Mouse (Mus musculus) embryonic stem cell, embryonic (primary cell): ENCODE measurements around the gene Npas3.

Source experiments
- CTCF ChIA-PET, 4 experiments: fragments of 300-600 bp in 2 of 4; fragments of 350-600 bp in 2 of 4; sonication (Branson Sonifier 250); formaldehyde crosslinking; loops; one replicate each; lab custom pipeline; 2022; ENCODE audit warnings: inconsistent platforms in 2 of 4; lab: Charles Lee
- POLR2A ChIA-PET, 4 experiments: fragments of 300-600 bp in 2 of 4; fragments of 350-600 bp in 2 of 4; sonication (Branson Sonifier 250); formaldehyde crosslinking; loops; one replicate each; lab custom pipeline; 2022; ENCODE audit warnings: antibody characterized with exemption in 4 of 4, inconsistent platforms in 1 of 4; lab: Charles Lee

The Npas3 gene

GRCm38 (mm10) chr12:53630607-53631006, 382.1 kb downstream of the Npas3 start:
- ChIA-PET POLR2A (no interaction called here), CTCF (no interaction called here)

DNA sequence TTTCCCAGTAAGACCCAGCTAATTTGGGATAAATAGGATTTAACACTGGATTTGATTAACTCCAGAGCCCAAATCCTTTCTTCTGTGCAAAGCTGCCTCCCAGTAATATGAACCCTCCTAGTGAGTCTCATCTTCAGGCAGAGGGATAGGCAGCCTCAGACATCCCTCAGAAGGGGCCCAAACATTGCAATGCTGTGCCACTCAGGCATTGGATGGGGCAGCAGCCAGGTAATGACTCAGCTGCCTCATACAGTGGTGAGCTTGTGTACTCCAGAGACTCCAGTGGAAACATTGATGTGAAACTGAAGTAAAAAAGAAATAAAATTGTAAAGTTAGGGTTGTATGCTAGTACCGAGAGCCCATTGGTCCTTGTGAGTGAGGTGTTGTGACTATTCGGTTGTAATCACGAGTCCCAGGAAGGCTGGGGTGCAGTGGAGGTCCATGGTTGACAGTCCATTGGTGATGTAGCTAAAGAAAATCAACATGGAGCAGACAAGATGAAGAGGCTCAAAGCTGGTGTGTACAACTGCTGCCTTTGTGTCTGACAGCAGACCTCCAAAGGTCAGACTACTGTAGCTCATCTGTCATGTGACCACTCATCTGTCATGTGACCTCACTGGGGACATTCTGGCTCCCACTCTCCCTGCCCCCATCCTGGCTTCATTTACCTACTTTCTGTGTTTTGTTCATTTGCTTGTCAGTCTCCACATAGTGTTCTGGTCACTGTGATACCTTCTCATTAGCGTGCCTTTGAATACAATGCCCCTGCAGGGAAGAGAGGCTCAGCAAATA, 383.0 kb downstream of the Npas3 start:
- POLR2A ChIA-PET, result no interaction called here
- CTCF ChIA-PET, result no interaction called here

DNA sequence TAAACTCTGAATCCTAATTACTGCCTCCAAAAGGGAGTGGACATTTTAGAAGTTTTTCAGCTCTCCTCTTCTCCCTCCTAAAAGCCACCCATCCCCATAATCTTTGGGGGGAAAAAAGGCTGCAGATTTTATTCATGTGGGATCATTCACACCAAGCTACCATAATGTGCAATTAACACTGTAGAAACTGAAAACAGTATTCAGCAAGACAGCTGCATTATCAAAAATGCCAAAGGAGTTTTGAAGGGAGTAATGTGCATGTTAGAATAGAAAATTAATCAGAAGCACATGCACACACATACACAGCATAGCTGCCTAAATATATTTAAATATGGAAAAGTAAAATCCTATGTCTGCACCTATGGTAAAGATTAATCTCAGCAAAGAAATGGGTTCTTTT, 390.1 kb downstream of the Npas3 start:
- ChIA-PET POLR2A (interaction anchor here in 1 of 4 experiments (0.6 kb wide), 1 partner anchor 553 kb away, joined by 5 read pairs; no protein-coding TSS in a partner anchor), CTCF (no interaction called here)

GRCm38 (mm10) chr12:53647282-53647681, 398.8 kb downstream of the Npas3 start:
- ChIA-PET CTCF (interaction anchor here in 1 of 4 experiments (0.6 kb wide), 2 partner anchors 149 to 1677 kb away, joined by 3 to 8 read pairs; no protein-coding TSS in a partner anchor), POLR2A (no interaction called here)

- POLR2A ChIA-PET, result no interaction called here
- CTCF ChIA-PET, result no interaction called here
Measured at GRCm38 (mm10) chr12:53656301-53656700, 407.8 kb downstream of the Npas3 start.

DNA sequence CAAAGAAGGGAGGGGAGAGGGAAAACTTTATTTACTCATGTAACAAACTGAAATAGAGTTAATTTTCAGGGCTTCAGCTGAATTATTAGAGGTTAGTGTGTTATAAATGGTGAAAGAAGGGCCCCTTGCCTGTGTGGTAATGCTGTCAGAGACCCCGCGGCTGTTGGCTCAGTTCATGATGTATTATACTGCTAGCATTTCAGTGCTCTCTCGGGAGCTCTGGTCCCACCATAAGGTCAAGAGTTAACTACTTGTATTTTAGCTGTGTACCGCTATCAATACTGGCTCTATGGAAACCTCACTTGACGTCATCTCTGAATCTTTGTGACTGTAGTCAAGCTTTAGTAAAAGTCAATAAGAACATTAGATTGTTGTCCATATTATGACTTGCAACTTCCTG, 415.6 kb downstream of the Npas3 start:
- CTCF ChIA-PET, result no interaction called here
- POLR2A ChIA-PET, result no interaction called here

GRCm38 (mm10) chr12:53671846-53672245, 423.4 kb downstream of the Npas3 start:
- POLR2A ChIA-PET, result interaction anchor here in 1 of 4 experiments (0.5 kb wide), 1 partner anchor 16 kb away, joined by 3 read pairs; no protein-coding TSS in a partner anchor
- CTCF ChIA-PET, result no interaction called here

DNA sequence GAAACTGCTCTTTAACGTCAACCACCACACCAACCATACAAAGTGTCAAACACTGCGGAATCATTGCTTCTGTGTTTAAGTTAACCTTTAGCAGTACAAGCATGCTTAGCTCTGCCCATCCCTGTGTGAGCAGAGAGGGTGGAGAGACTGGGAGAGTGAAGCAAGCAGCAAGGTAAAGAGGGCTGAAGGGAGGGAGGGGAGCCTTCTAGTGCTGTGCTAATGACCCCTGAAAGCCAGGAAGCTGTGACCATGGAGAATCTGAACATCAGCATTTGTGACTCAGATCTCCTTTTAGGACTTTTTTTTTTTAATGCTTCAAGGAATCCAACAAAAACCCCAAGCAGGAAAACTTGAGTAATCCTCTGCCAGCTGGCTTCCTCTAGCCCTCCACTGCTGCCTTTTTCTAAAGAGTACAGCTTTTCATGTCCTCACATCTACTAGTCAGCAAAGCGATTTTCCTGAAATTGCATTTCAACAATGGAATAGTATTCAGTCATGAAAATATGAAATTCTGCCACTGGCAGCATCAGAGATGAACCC, 428.7 kb downstream of the Npas3 start:
- ChIA-PET POLR2A (interaction anchor here in 1 of 4 experiments (0.7 kb wide), 1 partner anchor 53 kb away, joined by 4 read pairs; no protein-coding TSS in a partner anchor), CTCF (interaction anchor here in 1 of 4 experiments (0.9 kb wide), 1 partner anchor 881 kb away, joined by 3 read pairs; no protein-coding TSS in a partner anchor)

DNA sequence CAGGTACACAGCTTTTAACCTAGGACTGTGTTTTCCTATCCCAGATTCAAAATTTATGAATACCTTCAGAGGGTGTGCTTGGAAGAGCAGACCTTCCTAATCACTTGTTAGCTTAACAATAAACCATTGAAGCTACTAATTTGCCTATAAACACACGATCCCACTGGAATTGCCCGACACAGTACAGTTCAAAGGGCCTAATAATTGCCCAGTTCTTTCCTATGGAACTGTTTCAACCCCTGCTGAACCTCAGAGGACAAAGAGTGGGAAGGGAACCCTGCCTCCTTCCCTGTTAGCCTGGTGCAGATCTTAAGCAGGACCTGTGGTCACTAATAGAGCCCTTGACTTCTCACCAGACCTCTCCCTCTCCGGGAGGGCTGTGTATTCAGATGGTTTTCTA, 429.7 kb downstream of the Npas3 start:
- POLR2A ChIA-PET, result interaction anchor here in 1 of 4 experiments (0.5 kb wide), 1 partner anchor 290 kb away, joined by 3 read pairs; no protein-coding TSS in a partner anchor
- CTCF ChIA-PET, result interaction anchor here in 1 of 4 experiments (0.9 kb wide), 1 partner anchor 880 kb away, joined by 3 read pairs; no protein-coding TSS in a partner anchor

GRCm38 (mm10) chr12:53679161-53679560, 430.7 kb downstream of the Npas3 start:
- ChIA-PET POLR2A (no interaction called here), CTCF (no interaction called here)

GRCm38 (mm10) chr12:53680501-53680900, 432.0 kb downstream of the Npas3 start:
- ChIA-PET POLR2A (no interaction called here), CTCF (no interaction called here)

GRCm38 (mm10) chr12:53682036-53682435, 433.6 kb downstream of the Npas3 start:
- CTCF ChIA-PET, result no interaction called here
- POLR2A ChIA-PET, result no interaction called here

GRCm38 (mm10) chr12:53692471-53692870, 444.0 kb downstream of the Npas3 start:
- ChIA-PET CTCF (interaction anchor here in 1 of 4 experiments (0.7 kb wide), 1 partner anchor 866 kb away, joined by 3 read pairs; no protein-coding TSS in a partner anchor), POLR2A (no interaction called here)

GRCm38 (mm10) chr12:53694346-53694745, 445.9 kb downstream of the Npas3 start:
- CTCF ChIA-PET, result no interaction called here

GRCm38 (mm10) chr12:53695324-53695723, 446.8 kb downstream of the Npas3 start:
- POLR2A ChIA-PET, result no interaction called here
- CTCF ChIA-PET, result no interaction called here

More at GRCm38 (mm10) chr12:53694346-53694745, 445.9 kb downstream of the Npas3 start:
- POLR2A ChIA-PET, result no interaction called here

- CTCF ChIA-PET, result no interaction called here
- POLR2A ChIA-PET, result no interaction called here
Measured at GRCm38 (mm10) chr12:53697645-53698044, 449.2 kb downstream of the Npas3 start.

DNA sequence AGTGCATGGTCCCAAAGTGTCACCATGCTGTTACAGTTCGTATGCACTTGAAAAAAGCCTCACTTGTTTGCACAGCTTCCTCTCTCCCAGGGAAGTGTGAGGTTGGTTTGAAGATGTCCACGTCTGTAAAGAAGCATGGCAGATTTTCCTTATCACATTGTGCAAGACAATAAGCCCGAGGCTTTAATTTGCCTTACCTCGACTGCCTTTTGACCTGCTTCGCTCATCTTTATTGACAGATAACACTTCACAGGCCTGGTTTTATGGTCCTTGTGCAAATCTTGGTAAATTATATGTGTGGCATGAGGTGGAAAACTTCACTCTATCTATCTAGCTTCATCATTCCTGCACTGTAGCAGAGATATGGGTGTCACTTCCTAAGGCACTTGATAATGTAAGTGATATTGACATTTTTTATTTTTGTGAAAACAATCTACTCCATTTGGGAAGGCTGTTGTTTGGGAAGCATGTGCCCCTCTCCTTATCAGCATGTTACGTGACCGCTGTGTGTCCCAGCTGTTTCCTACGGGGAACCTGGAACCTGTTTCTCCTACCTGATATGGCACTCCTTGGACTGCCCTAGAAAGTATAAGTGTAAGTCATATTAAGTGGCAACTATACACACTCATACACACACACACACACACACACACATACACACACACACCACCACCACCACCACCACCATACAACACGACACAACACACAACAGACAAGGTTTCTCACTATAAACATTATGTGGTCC, 450.2 kb downstream of the Npas3 start:
- CTCF ChIA-PET, result no interaction called here

DNA sequence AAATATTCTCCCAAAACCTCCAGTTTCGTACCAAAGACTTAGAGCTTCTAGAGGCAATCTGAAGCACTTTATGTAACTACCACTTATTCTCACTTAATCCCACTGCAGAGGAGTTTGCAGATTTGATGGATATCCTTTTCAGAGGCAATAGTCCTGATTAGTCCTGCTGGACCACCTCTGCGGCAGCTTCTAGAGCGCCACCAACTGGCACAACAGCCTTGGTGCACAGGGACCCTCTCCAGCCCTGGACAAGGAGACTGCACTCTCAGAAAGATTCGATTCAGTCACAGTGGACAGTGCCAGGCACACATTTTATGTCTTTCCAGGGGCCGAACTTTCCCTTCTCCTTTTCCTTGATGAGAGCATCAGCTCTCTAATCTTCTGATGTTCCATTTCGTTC, 471.4 kb downstream of the Npas3 start:
- ChIA-PET POLR2A (no interaction called here), CTCF (no interaction called here)

More for the DNA sequence above, 450.2 kb downstream of the Npas3 start:
- POLR2A ChIA-PET, result no interaction called here

GRCm38 (mm10) chr12:53722156-53722555, 473.7 kb downstream of the Npas3 start:
- POLR2A ChIA-PET, result interaction anchor here in 1 of 4 experiments (1.9 kb wide), 1 partner anchor 16 kb away, joined by 4 read pairs; no protein-coding TSS in a partner anchor
- CTCF ChIA-PET, result no interaction called here
